Comparison of ENCODE assay signal across 7 mouse cellular contexts in genomic region chr14:31129326-31130235, GRCm38 (mm10). TPM values are rescaled to one million over a fixed set of nuclear protein-coding genes. Genes with fewer than 3 reads are reported as not detected.
DNase-seq lines count a peak whose midpoint lies in the region; ATAC-seq and TF ChIP-seq lines count a peak whose summit lies in the region.

No protein-coding gene starts in this region.

- no peaks in the 10 kb centered on the region for H3K27me3 ChIP-seq in lung, embryonic 16.5 days (ENCODE audit: control insufficient read depth, insufficient read depth, low read depth, low read length)
- no peaks in the 10 kb centered on the region for H3K27me3 ChIP-seq in myocyte (ENCODE audit: control insufficient read depth, insufficient read depth, insufficient read length)

- peak overlapping the region; percentile 82 for H3K4me3 ChIP-seq in lung, embryonic 16.5 days (ENCODE audit: low read length)
- 0 out of 2 replicates have a peak overlapping the region, but pooled peaks have one; percentile 22 for H3K4me3 ChIP-seq in embryonic fibroblast, embryonic 13.5 days (ENCODE audit: insufficient read depth, low read length)
- peak overlapping the region; percentile 94 for H3K4me3 ChIP-seq in myocyte

- H3K4me2 ChIP-seq in lung, embryonic 16.5 days (ENCODE audit: low read depth, low read length) = peak overlapping the region; percentile 91
- H3K4me2 ChIP-seq in myocyte (ENCODE audit: low read depth) = peak overlapping the region; percentile 77

- 0 out of 2 replicates have a peak, but pooled peaks cover 1% of the 10 kb centered on the region for H3K36me3 ChIP-seq in lung, embryonic 16.5 days (ENCODE audit: control insufficient read depth, insufficient read depth, low read length)
- H3K36me3 ChIP-seq in myocyte (ENCODE audit: control insufficient read depth, insufficient read depth) = no peaks in the 10 kb centered on the region

- no peak for DNase-seq in lung, adult 18-20 months
- peak; percentile 38 for DNase-seq in induced T-regulatory cell, adult 2 months (ENCODE audit: low read depth)
- DNase-seq in left cerebral cortex, adult 18-20 months (ENCODE audit: low spot score in 2 of 2) = no peak
- no peak for DNase-seq in layer of hippocampus, postnatal 14 days (ENCODE audit: low spot score in 2 of 2)

- peak overlapping the region; percentile 74 for H3ac ChIP-seq in myocyte (ENCODE audit: control insufficient read depth, insufficient read length)

- TF ChIP-seq CTCF in embryonic fibroblast, embryonic 13.5 days (IDR thresholded peaks at IDR 0.05; ENCODE audit: borderline replicate concordance, insufficient read depth, low read length) = no peak

- peak overlapping the region; percentile 93 for H3K27ac ChIP-seq in lung, embryonic 16.5 days (ENCODE audit: low read length)
- H3K27ac ChIP-seq in embryonic fibroblast, embryonic 13.5 days (ENCODE audit: insufficient read depth, low read length) = no peak overlapping the region

- H3K9ac ChIP-seq in lung, embryonic 16.5 days (ENCODE audit: low read length) = peak overlapping the region; percentile 40; the same call in 1 of the 2 replicates

- H3K4me1 ChIP-seq in lung, embryonic 16.5 days (replicated peaks; ENCODE audit: control insufficient read depth, insufficient read depth, low read length) = peaks cover 48% of the 10 kb centered on the region
- peaks cover 6% of the 10 kb centered on the region for H3K4me1 ChIP-seq in embryonic fibroblast, embryonic 13.5 days (ENCODE audit: control insufficient read depth, insufficient read depth, low read length)

- H3K79me2 ChIP-seq in myocyte (ENCODE audit: control insufficient read depth, insufficient read depth) = peaks cover 28% of the 10 kb centered on the region

- 61% methylated on average over 15 of the region's 15 CpGs for WGBS in lung, embryonic 16.5 days

- no peak; the same call in 1 of the 2 replicates for TF ChIP-seq POLR2A in embryonic fibroblast, embryonic 13.5 days (IDR thresholded peaks at IDR 0.05; ENCODE audit: low read depth, low read length)
- no peak for TF ChIP-seq POLR2A in myocyte (IDR thresholded peaks at IDR 0.05; ENCODE audit: insufficient read length, low read depth)

- no peak for ATAC-seq in lung, embryonic 16.5 days (ENCODE audit: low read depth)

- H3K9me3 ChIP-seq in lung, embryonic 16.5 days (ENCODE audit: control insufficient read depth, low read length) = no peaks in the 10 kb centered on the region

TF ChIP-seq in myocyte, 11 proteins besides CTCF, POLR2A, EP300 and RAD21:
- TF ChIP-seq MAX (IDR thresholded peaks at IDR 0.05; ENCODE audit: low read depth) = no peak
- no peak for TF ChIP-seq TCF3 (IDR thresholded peaks at IDR 0.05; ENCODE audit: insufficient read length, low read depth)
- no peak for TF ChIP-seq CEBPB (IDR thresholded peaks at IDR 0.05; ENCODE audit: insufficient read depth, poor library complexity, severe bottlenecking)
- no peak for TF ChIP-seq POLR2AphosphoS2 (IDR thresholded peaks at IDR 0.05; ENCODE audit: insufficient read length, low read depth)
- TF ChIP-seq MYOG (IDR thresholded peaks at IDR 0.05; ENCODE audit: control insufficient read depth in 1 of 3, insufficient read depth in 1 of 3, insufficient read length in 2 of 3, low read depth in 2 of 3) = no peak
- no peak for TF ChIP-seq MYOD1 (IDR thresholded peaks at IDR 0.05; ENCODE audit: control insufficient read depth in 1 of 3, insufficient read length in 2 of 3, low read depth in 2 of 3)
- no peak for TF ChIP-seq SRF (IDR thresholded peaks at IDR 0.05; ENCODE audit: control insufficient read depth, insufficient read length, low read depth)
- no peak for TF ChIP-seq USF1 (IDR thresholded peaks at IDR 0.05; ENCODE audit: low read depth)
- no peak for TF ChIP-seq TCF12 (IDR thresholded peaks at IDR 0.05; ENCODE audit: insufficient read depth, poor library complexity, severe bottlenecking)
- TF ChIP-seq E2F4 (IDR thresholded peaks at IDR 0.05; ENCODE audit: insufficient read depth) = no peak
- TF ChIP-seq REST (IDR thresholded peaks at IDR 0.05; ENCODE audit: insufficient read depth, insufficient read length) = no peak
TF ChIP-seq in myocyte: peak in this region for 0.

RNA-seq across cellular contexts. Expression of gene Smim4, which starts 0.8 kb away (rescaled TPM):
- polyA plus RNA-seq in lung, embryonic 16.5 days (2015; fragmentation: Nextera tagmentation; extraction: Ambion mirVana) = 79.4 and 82.2 TPM in 2 replicates
- 30.6 and 33.4 TPM in 2 replicates for polyA plus RNA-seq in embryonic fibroblast, embryonic 13.5 days (2011; ENCODE audit: insufficient read length, low read depth, missing spikeins)
- polyA plus RNA-seq in myocyte (2012; fragmentation: generic; extraction: Trizol) = 91.4 TPM
- total RNA-seq in left cerebral cortex, adult 18-20 months (2021) = 10 to 100 TPM; 22.8 to 29.7 TPM
- total RNA-seq in layer of hippocampus, postnatal 14 days (2021) = 10 to 100 TPM; 35.5 to 36.2 TPM

RNA-seq across cellular contexts. Expression of gene Nt5dc2, which starts 1.3 kb away (rescaled TPM):
- polyA plus RNA-seq in lung, embryonic 16.5 days (2015; fragmentation: Nextera tagmentation; extraction: Ambion mirVana) = 379 and 414 TPM in 2 replicates
- polyA plus RNA-seq in embryonic fibroblast, embryonic 13.5 days (2011; ENCODE audit: insufficient read length, low read depth, missing spikeins) = 86.1 and 119 TPM in 2 replicates
- 243 TPM for polyA plus RNA-seq in myocyte (2012; fragmentation: generic; extraction: Trizol)
- total RNA-seq in left cerebral cortex, adult 18-20 months (2021) = 1 to 10 TPM; 1.9 to 4.6 TPM
- total RNA-seq in layer of hippocampus, postnatal 14 days (2021) = 10 to 100 TPM; 15.2 to 18.8 TPM

RNA-seq across cellular contexts. Expression of gene Stab1, which starts 38.9 kb away (rescaled TPM):
- 48.9 and 52.1 TPM in 2 replicates for polyA plus RNA-seq in lung, embryonic 16.5 days (2015; fragmentation: Nextera tagmentation; extraction: Ambion mirVana)
- polyA plus RNA-seq in embryonic fibroblast, embryonic 13.5 days (2011; ENCODE audit: insufficient read length, low read depth, missing spikeins) = 1.7 and 7.3 TPM in 2 replicates
- 0.46 TPM for polyA plus RNA-seq in myocyte (2012; fragmentation: generic; extraction: Trizol)
- total RNA-seq in left cerebral cortex, adult 18-20 months (2021) = 10 to 100 TPM; 22.3 to 25.0 TPM
- 10 to 100 TPM; 27.9 to 32.0 TPM for total RNA-seq in layer of hippocampus, postnatal 14 days (2021)

Comparison
In these comparisons a context has a peak if more than half of its experiments do, and no peak if none do; other contexts are left out.
1. H3K4me3 ChIP-seq: peak in every context shown above with its lines; median percentile 94 in myocyte; 82 in lung, embryonic 16.5 days; 22 in embryonic fibroblast, embryonic 13.5 days.